Mouse (Mus musculus) layer of hippocampus, postnatal 14 days (tissue): ENCODE measurements at regions not wholly inside any gene's neighbourhood (a gene's known extent, or its start where the extent isn't known, plus 50 kb on each side); places are given as distances from the start of the nearest gene placed in this dataset.

Experiments
- DNase-seq, 2 experiments: peaks; one replicate each; pipeline ENCODE4 v3.0.0; 2021 to 2022; ENCODE audit warnings: low spot score in 2 of 2, mixed read lengths in 1 of 2

DNA sequence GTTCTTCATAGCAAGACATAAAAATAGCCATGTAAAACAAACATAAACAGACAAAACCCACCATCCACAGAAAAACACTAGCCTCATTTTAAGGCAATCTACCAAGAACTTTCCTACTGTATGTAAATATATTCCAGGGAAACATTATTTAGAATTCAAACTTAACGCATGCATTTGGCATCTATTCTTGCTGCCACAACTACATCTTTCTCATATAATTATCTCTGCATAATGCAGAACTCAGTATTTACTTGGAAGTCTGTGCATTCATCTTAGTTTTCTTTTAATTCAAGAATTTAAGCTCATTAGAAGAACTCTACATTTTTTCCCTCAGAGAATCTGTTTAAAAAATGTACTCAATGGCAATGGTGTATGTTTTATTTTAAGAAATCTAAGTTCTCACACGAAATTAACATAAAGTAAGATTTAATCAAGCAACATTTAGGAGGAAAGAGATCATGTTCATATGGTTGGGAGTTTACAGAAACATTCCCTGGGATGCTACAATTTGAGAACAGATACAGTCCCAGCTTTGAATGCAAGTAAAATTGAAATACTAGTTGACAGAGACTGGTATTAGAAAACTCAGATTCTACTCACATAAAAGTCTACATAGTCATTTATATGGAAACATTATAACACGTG lies 1114.7 kb downstream of the Sorcs1 start:
- no peak for DNase-seq

DNA sequence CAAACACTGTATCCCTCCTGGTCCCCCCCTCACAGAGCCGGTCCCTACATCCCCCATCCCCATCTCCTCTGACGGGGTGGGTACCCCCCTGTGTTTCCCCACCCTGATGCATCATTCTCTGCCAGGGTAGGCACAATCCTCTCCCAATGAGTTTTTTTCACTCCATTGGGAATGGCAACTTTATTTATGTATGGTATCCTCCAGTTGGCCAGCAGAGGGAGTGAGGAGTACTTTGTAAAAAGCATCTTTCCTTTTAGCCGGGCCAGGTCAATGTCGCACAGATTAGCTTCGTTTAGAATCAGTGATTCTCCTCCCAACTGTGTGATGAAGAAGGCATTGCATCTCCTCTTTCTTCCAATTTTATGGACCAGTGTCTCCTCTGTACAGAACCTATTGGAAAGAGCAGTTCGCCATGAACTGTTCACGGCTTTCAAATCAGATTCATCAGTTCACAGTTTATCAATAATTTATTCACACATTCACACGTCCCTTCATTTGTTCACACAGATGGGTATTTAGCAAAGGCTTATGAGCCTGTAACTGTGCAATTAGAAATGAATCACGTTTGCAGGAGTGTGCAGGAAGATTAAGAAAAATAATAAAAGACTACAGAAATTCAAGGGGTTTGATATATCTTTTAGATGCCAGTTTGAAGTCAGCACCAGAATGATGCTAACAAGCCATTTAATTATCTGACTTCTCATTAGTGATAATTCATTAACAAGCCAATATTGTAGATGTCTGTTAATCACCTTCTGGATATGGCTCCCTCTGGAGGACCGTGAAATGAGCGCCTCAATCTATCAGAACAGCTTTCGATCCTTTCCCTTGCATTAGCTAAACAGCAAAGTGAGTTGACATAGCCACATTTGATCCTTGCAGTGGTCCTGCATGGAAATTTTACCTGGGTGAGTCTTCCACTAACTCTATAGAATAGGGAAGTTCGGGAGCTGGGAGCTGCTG lies 1138.7 kb downstream of the Sorcs1 start:
- DNase-seq: peak; percentile 46 to 63
